Mouse (Mus musculus) liver, embryonic 11.5 days (tissue): ENCODE results near the gene Tepsin. TPM values are rescaled to one million over a fixed set of nuclear protein-coding genes. Genes with fewer than 3 reads are reported as not detected.

ENCODE experiments used
- ATAC-seq: fragments of 200-750 bp; cut with Nextera tagmentation; replicated peaks from 2 replicates; pipeline ENCODE4 v1.8.0; 2017; ENCODE audit warnings: moderate number of reproducible peaks, mild to moderate bottlenecking, moderate TSS enrichment, moderate library complexity; ENCODE audit not compliant: low FRiP score
- DNase-seq: peaks from one replicate; pipeline ENCODE4 v3.0.0-alpha.2; 2017; ENCODE audit warnings: low spot score
- H3K27ac ChIP-seq: fragments of 300-500 bp; sonication (generic); 2 replicates; pipeline ENCODE4 v1.5.1; 2014; ENCODE audit warnings: mild to moderate bottlenecking, low read depth, low read length, control low read depth
- H3K27me3 ChIP-seq: fragments of 300-500 bp; sonication (generic); replicated peaks from 2 replicates; pipeline ENCODE4 v1.6.1; 2014; ENCODE audit warnings: low read length, mixed read lengths; ENCODE audit not compliant: control insufficient read depth, insufficient read depth
- H3K36me3 ChIP-seq: fragments of 300-500 bp; sonication (generic); 2 replicates; pipeline ENCODE4 v1.6.1; 2014; ENCODE audit warnings: mild to moderate bottlenecking, low read length, moderate library complexity, mixed read lengths; ENCODE audit not compliant: control insufficient read depth, insufficient read depth
- H3K4me1 ChIP-seq: fragments of 300-500 bp; sonication (generic); replicated peaks from 2 replicates; pipeline ENCODE4 v1.6.1; 2014; ENCODE audit warnings: low read length, mixed read lengths; ENCODE audit not compliant: control insufficient read depth, insufficient read depth
- H3K4me2 ChIP-seq: fragments of 300-500 bp; sonication (generic); 2 replicates; pipeline ENCODE4 v1.6.1; 2014; ENCODE audit warnings: mild to moderate bottlenecking, control low read depth, moderate library complexity
- H3K4me3 ChIP-seq: fragments of 300-500 bp; sonication (generic); 2 replicates; pipeline ENCODE4 v1.5.1; 2014; ENCODE audit warnings: low read depth, low read length, control low read depth
- H3K9ac ChIP-seq: fragments of 300-500 bp; sonication (generic); 2 replicates; pipeline ENCODE4 v1.6.1; 2014; ENCODE audit warnings: low read depth, low read length, control low read depth
- H3K9me3 ChIP-seq: fragments of 300-500 bp; sonication (generic); 2 replicates; pipeline ENCODE4 v1.6.1; 2016; ENCODE audit warnings: low read length, inconsistent platforms, mixed read lengths; ENCODE audit not compliant: control insufficient read depth
- WGBS: fragments of 180-500 bp; shearing (Covaris S2); extraction: QIAGEN DNeasy Blood & Tissue Kit; methylation state at CpG from one replicate; pipeline ENCODE4 v1.1.7; 2014; 5-methylcytosine and 5-hydroxymethylcytosine counted together
- polyA plus RNA-seq: library from polyadenylated mRNA; unstranded; fragments of >200 nt; fragmentation: Nextera tagmentation; extraction: Ambion mirVana; gene quantifications from 2 replicates; pipeline ENCODE4 v1.2.1, GENCODE M21; 2014

Gene Tepsin
- polyA plus RNA-seq, 1 experiment from 2014 or later: 19.5 TPM

- no peak overlapping the region for H3K4me2 ChIP-seq
- peaks cover 8% of the 10 kb centered on the region for H3K36me3 ChIP-seq
- no peak overlapping the region for H3K4me3 ChIP-seq
- 69% methylated on average over 13 of the region's 13 CpGs for WGBS
- no peak overlapping the region for H3K27ac ChIP-seq
- H3K9ac ChIP-seq: no peak overlapping the region
- ATAC-seq (no peak), DNase-seq (no peak)
- H3K4me1 ChIP-seq: no peaks in the 10 kb centered on the region
- H3K27me3 ChIP-seq: no peaks in the 10 kb centered on the region
- H3K9me3 ChIP-seq: no peaks in the 10 kb centered on the region
These were observed 34.4 kb downstream of the Tepsin start for GRCm38 (mm10) chr11:120064006-120064667.

- no peak overlapping the region for H3K4me2 ChIP-seq
- H3K27me3 ChIP-seq: no peaks in the 10 kb centered on the region
- no peak overlapping the region for H3K9ac ChIP-seq
- 73% methylated on average over 5 of the region's 5 CpGs for WGBS
- ATAC-seq (no peak), DNase-seq (no peak)
- H3K9me3 ChIP-seq: no peaks in the 10 kb centered on the region
- no peak overlapping the region for H3K4me3 ChIP-seq
- peaks cover 8% of the 10 kb centered on the region for H3K36me3 ChIP-seq
- H3K27ac ChIP-seq: no peak overlapping the region
- no peaks in the 10 kb centered on the region for H3K4me1 ChIP-seq
These were observed 35.2 kb downstream of the Tepsin start for GRCm38 (mm10) chr11:120063326-120063725.

- Histone ChIP-seq H3K36me3 (no peaks in the 10 kb centered on the region), H3K4me1 (no peaks in the 10 kb centered on the region), H3K27me3 (no peaks in the 10 kb centered on the region), H3K4me3 (no peak overlapping the region), H3K27ac (no peak overlapping the region), H3K9me3 (no peaks in the 10 kb centered on the region), H3K9ac (no peak overlapping the region), H3K4me2 (no peak overlapping the region)
- ATAC-seq: no peak
- no peak for DNase-seq
- 85% methylated on average over 8 of the region's 8 CpGs for WGBS
These were observed 37.9 kb downstream of the Tepsin start for GRCm38 (mm10) chr11:120060634-120061033.

- H3K9ac ChIP-seq: no peak overlapping the region
- DNase-seq: no peak
- 85% methylated on average over 12 of the region's 12 CpGs for WGBS
- H3K4me1 ChIP-seq: no peaks in the 10 kb centered on the region
- no peaks in the 10 kb centered on the region for H3K9me3 ChIP-seq
- H3K27ac ChIP-seq: no peak overlapping the region
- no peaks in the 10 kb centered on the region; the same call in 1 of the 2 replicates for H3K27me3 ChIP-seq
- no peak overlapping the region for H3K4me3 ChIP-seq
- no peak for ATAC-seq
- no peak overlapping the region for H3K4me2 ChIP-seq
- no peaks in the 10 kb centered on the region for H3K36me3 ChIP-seq
These were observed 42.4 kb downstream of the Tepsin start for GRCm38 (mm10) chr11:120055953-120056732.

- H3K27ac ChIP-seq: no peak overlapping the region
- no peaks in the 10 kb centered on the region for H3K9me3 ChIP-seq
- peaks cover 8% of the 10 kb centered on the region for H3K27me3 ChIP-seq
- H3K36me3 ChIP-seq: no peaks in the 10 kb centered on the region
- H3K4me3 ChIP-seq: no peak overlapping the region
- H3K4me2 ChIP-seq: no peak overlapping the region
- no peak for ATAC-seq
- DNase-seq: no peak
- no peaks in the 10 kb centered on the region for H3K4me1 ChIP-seq
- no peak overlapping the region for H3K9ac ChIP-seq
- 75% methylated on average over 4 of the region's 4 CpGs for WGBS
These were observed 44.7 kb downstream of the Tepsin start for GRCm38 (mm10) chr11:120053846-120054245.

- DNase-seq (no peak), ATAC-seq (no peak)
- H3K36me3 ChIP-seq: no peaks in the 10 kb centered on the region
- no peaks in the 10 kb centered on the region for H3K9me3 ChIP-seq
- no peak overlapping the region for H3K4me3 ChIP-seq
- H3K9ac ChIP-seq: no peak overlapping the region
- WGBS: 73% methylated on average over 9 of the region's 9 CpGs
- H3K27me3 ChIP-seq: peaks cover 24% of the 10 kb centered on the region
- peaks cover 5% of the 10 kb centered on the region; the same call in 1 of the 2 replicates for H3K4me1 ChIP-seq
- H3K4me2 ChIP-seq: no peak overlapping the region
- no peak overlapping the region for H3K27ac ChIP-seq
These were observed 46.3 kb downstream of the Tepsin start for GRCm38 (mm10) chr11:120052274-120052673.

GRCm38 (mm10) chr11:120051124-120051811 is 47.3 kb downstream of the Tepsin start:
- WGBS: 44% methylated on average over 14 of the region's 14 CpGs
- Histone ChIP-seq H3K27me3 (peaks cover 34% of the 10 kb centered on the region), H3K4me2 (no peak overlapping the region), H3K4me3 (no peak overlapping the region), H3K4me1 (peaks cover 8% of the 10 kb centered on the region), H3K36me3 (no peaks in the 10 kb centered on the region), H3K9me3 (no peaks in the 10 kb centered on the region), H3K27ac (no peak overlapping the region), H3K9ac (no peak overlapping the region)
- no peak for ATAC-seq
- no peak for DNase-seq

GRCm38 (mm10) chr11:120049067-120049466 is 49.5 kb downstream of the Tepsin start:
- ATAC-seq (no peak), DNase-seq (no peak)
- H3K4me2 ChIP-seq: no peak overlapping the region; the same call in 1 of the 2 replicates
- H3K27ac ChIP-seq: no peak overlapping the region
- peaks cover 8% of the 10 kb centered on the region for H3K4me1 ChIP-seq
- H3K9me3 ChIP-seq: no peaks in the 10 kb centered on the region
- H3K9ac ChIP-seq: no peak overlapping the region
- WGBS: 76% methylated on average over 8 of the region's 8 CpGs
- H3K4me3 ChIP-seq: no peak overlapping the region
- H3K27me3 ChIP-seq: peaks cover 47% of the 10 kb centered on the region
- no peaks in the 10 kb centered on the region for H3K36me3 ChIP-seq
